In the genomic region with DNA sequence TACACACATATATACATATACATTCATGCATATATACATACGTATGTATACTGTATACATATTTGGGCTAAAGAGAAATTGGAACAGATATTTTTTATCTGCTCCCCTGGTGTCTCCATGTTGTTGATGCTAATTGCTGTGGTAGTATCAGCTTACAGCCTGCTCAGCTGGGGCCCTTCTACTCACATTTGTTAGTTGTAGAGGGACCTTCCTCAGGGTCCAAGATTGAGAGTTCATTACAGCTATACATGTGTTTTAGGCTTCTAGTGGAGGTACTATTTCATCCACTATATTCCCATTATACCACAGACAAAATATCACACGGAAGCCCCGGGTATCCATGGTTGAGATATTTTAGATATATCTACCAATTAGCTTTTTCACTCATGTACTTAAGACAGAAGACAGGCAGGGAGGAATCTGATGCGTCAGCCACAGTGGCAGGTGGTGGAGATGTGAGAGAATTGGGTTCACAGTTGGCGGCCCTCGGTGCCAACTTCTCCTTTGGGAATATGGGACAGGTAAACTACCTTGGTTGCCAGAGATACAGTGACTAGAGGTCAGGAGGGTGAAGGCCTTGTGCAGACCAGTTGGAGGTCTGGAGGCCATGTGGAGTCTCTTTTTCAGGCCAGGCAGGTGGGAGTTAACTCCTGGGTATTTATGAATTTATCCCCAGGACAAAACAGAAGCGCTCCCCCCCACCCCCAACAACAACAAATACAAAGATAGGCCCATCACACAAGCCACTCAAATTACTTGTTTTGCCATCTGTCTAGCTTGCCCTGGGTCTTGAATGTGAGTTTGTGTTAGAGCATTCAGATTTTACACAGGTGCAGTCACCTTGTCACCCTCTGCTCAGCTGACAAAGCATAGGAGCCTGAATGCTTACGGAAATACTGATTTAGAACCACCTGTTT, we compare ENCODE assay signal across 33 mouse cellular contexts. TPM values are rescaled to one million over a fixed set of nuclear protein-coding genes. Genes with fewer than 3 reads are reported as not detected.
DNase-seq lines count a peak whose midpoint lies in the region; ATAC-seq and TF ChIP-seq lines count a peak whose summit lies in the region.
"Had no signal": no experiment of that assay in that cellular context is flagged by ENCODE, and none has a peak within 500 bp of the region (broad histone marks: within the 10 kb centered on the region; RNA-seq: fewer than 3 reads in every experiment).

No protein-coding gene starts in this region.

- H3K4me1 ChIP-seq in embryonic facial prominence, embryonic 14.5 days (ENCODE audit: control insufficient read depth, insufficient read depth, low read length) = peaks cover 4% of the 10 kb centered on the region; the same call in 1 of the 2 replicates
- peaks cover 48% of the 10 kb centered on the region for H3K4me1 ChIP-seq in embryonic facial prominence, embryonic 10.5 days
- peaks cover 2% of the 10 kb centered on the region; the same call in 1 of the 2 replicates for H3K4me1 ChIP-seq in testis, adult 2 months (ENCODE audit: control insufficient read depth, insufficient read depth, low read length)
- H3K4me1 ChIP-seq in kidney, embryonic 14.5 days (ENCODE audit: control insufficient read depth, insufficient read depth, low read length) = peaks cover 9% of the 10 kb centered on the region
- H3K4me1 ChIP-seq: neural tube, embryonic 15.5 days had no signal

- no peaks in the 10 kb centered on the region for H3K9me3 ChIP-seq in embryonic facial prominence, embryonic 14.5 days (ENCODE audit: control insufficient read depth, low read length)
- no peaks in the 10 kb centered on the region for H3K9me3 ChIP-seq in embryonic facial prominence, embryonic 10.5 days
- no peaks in the 10 kb centered on the region for H3K9me3 ChIP-seq in kidney, embryonic 14.5 days (ENCODE audit: control insufficient read depth, low read length)
- H3K9me3 ChIP-seq: embryonic facial prominence, embryonic 13.5 days; hindbrain, embryonic 13.5 days; kidney, embryonic 15.5 days; limb, embryonic 13.5 days; liver, embryonic 13.5 days; megakaryocyte, embryonic 14.5 days; midbrain, embryonic 13.5 days; neural tube, embryonic 15.5 days had no signal

- no peak overlapping the region for H3K9ac ChIP-seq in embryonic facial prominence, embryonic 14.5 days (ENCODE audit: low read depth, low read length)
- H3K9ac ChIP-seq in kidney, embryonic 14.5 days (ENCODE audit: low read depth, low read length) = no peak overlapping the region
- H3K9ac ChIP-seq: embryonic facial prominence, embryonic 13.5 days; hindbrain, embryonic 13.5 days; kidney, embryonic 15.5 days; limb, embryonic 13.5 days; liver, embryonic 13.5 days; midbrain, embryonic 13.5 days; neural tube, embryonic 15.5 days had no signal

- H3K27ac ChIP-seq in embryonic facial prominence, embryonic 14.5 days (replicated peaks; ENCODE audit: low read depth, low read length) = no peak overlapping the region
- H3K27ac ChIP-seq in embryonic facial prominence, embryonic 10.5 days (replicated peaks) = no peak overlapping the region
- H3K27ac ChIP-seq in testis, adult 2 months (ENCODE audit: control insufficient read depth, insufficient read depth, low read depth, low read length) = no peak overlapping the region
- no peak overlapping the region for H3K27ac ChIP-seq in kidney, embryonic 14.5 days (ENCODE audit: low read depth, low read length)
- H3K27ac ChIP-seq: embryonic facial prominence, embryonic 13.5 days; gastrocnemius, adult 2 months; hindbrain, embryonic 13.5 days; kidney, embryonic 15.5 days; limb, embryonic 13.5 days; liver, embryonic 13.5 days; midbrain, embryonic 13.5 days; neural tube, embryonic 15.5 days had no signal

- H3K4me3 ChIP-seq in embryonic facial prominence, embryonic 14.5 days (ENCODE audit: low read depth, low read length) = no peak overlapping the region
- H3K4me3 ChIP-seq in embryonic facial prominence, embryonic 10.5 days = no peak overlapping the region
- peak overlapping the region; percentile 51 for H3K4me3 ChIP-seq in testis, adult 2 months (ENCODE audit: control insufficient read depth, low read depth, low read length)
- H3K4me3 ChIP-seq in kidney, embryonic 14.5 days (ENCODE audit: low read length) = no peak overlapping the region
- H3K4me3 ChIP-seq: embryonic facial prominence, embryonic 13.5 days; erythroblast, embryonic 14.5 days; gastrocnemius, adult 2 months; hindbrain, embryonic 13.5 days; kidney, embryonic 15.5 days; limb, embryonic 13.5 days; liver, embryonic 13.5 days; megakaryocyte, embryonic 14.5 days; midbrain, embryonic 13.5 days; neural tube, embryonic 15.5 days had no signal

- no peak for TF ChIP-seq CTCF in testis, adult 2 months (IDR thresholded peaks at IDR 0.05; ENCODE audit: control insufficient read depth, insufficient read depth, insufficient replicate concordance, low read depth, low read length)

- no peak overlapping the region for H3K4me2 ChIP-seq in embryonic facial prominence, embryonic 14.5 days (ENCODE audit: low read depth, low read length)
- H3K4me2 ChIP-seq in kidney, embryonic 14.5 days (replicated peaks; ENCODE audit: low read depth, low read length) = no peak overlapping the region
- H3K4me2 ChIP-seq: embryonic facial prominence, embryonic 13.5 days; heart, embryonic 11.5 days; hindbrain, embryonic 13.5 days; kidney, embryonic 15.5 days; limb, embryonic 13.5 days; liver, embryonic 13.5 days; midbrain, embryonic 13.5 days; neural tube, embryonic 15.5 days had no signal

- 83% methylated on average over 8 of the region's 8 CpGs for WGBS in embryonic facial prominence, embryonic 14.5 days
- 82% methylated on average over 8 of the region's 8 CpGs for WGBS in embryonic facial prominence, embryonic 10.5 days
- WGBS in kidney, embryonic 14.5 days = 87% methylated on average over 8 of the region's 8 CpGs

- DNase-seq in embryonic facial prominence, embryonic 14.5 days (ENCODE audit: low spot score) = no peak
- DNase-seq in embryonic facial prominence, embryonic 10.5 days (ENCODE audit: low spot score) = no peak
- DNase-seq in testis, postnatal 14 days (ENCODE audit: low spot score) = no peak
- peak; percentile 84 for DNase-seq in cerebellum, adult 9-11 months
- no peak for DNase-seq in adipocyte (ENCODE audit: low spot score)
- DNase-seq in B cell, adult 2 months = no peak
- DNase-seq: adrenal gland, postnatal 36 days; embryo, embryonic 11 days; gastrocnemius, adult 2 months; gastrocnemius, postnatal 36 days; heart, postnatal 36 days; kidney, adult 11 months; kidney, postnatal 36 days; liver, embryonic 13.5 days; lung, adult 18-20 months; lung, postnatal 4 days; retina, postnatal 1 day; right cerebral cortex, postnatal 14 days; thymus, postnatal 14 days had no signal

- TF ChIP-seq POLR2A in testis, adult 2 months (IDR thresholded peaks at IDR 0.05; ENCODE audit: control insufficient read depth, low read depth, low read length) = no peak

- no peaks in the 10 kb centered on the region for H3K36me3 ChIP-seq in embryonic facial prominence, embryonic 14.5 days (ENCODE audit: control insufficient read depth, insufficient read depth, low read length)
- no peaks in the 10 kb centered on the region; the same call in 1 of the 2 replicates for H3K36me3 ChIP-seq in embryonic facial prominence, embryonic 10.5 days (replicated peaks)
- no peaks in the 10 kb centered on the region for H3K36me3 ChIP-seq in testis, adult 2 months (ENCODE audit: control insufficient read depth, insufficient read depth, low read length)
- H3K36me3 ChIP-seq in kidney, embryonic 14.5 days (ENCODE audit: control insufficient read depth, insufficient read depth, low read length) = no peaks in the 10 kb centered on the region
- H3K36me3 ChIP-seq: embryonic facial prominence, embryonic 13.5 days; hindbrain, embryonic 13.5 days; kidney, embryonic 15.5 days; limb, embryonic 13.5 days; liver, embryonic 13.5 days; midbrain, embryonic 13.5 days; neural tube, embryonic 15.5 days had no signal

- peak; percentile 82; the same call in 1 of the 2 replicates for ATAC-seq in embryonic facial prominence, embryonic 14.5 days (ENCODE audit: low read depth)
- ATAC-seq in kidney, embryonic 14.5 days (ENCODE audit: low FRiP score, low TSS enrichment) = no peak
- ATAC-seq: forebrain, embryonic 16.5 days; lung, postnatal 0 days; midbrain, embryonic 13.5 days; Patski had no signal

- no peaks in the 10 kb centered on the region for H3K27me3 ChIP-seq in embryonic facial prominence, embryonic 14.5 days (replicated peaks; ENCODE audit: control insufficient read depth, insufficient read depth, low read length)
- H3K27me3 ChIP-seq in embryonic facial prominence, embryonic 10.5 days (replicated peaks; ENCODE audit: low read depth, poor library complexity, severe bottlenecking) = no peaks in the 10 kb centered on the region
- no peaks in the 10 kb centered on the region for H3K27me3 ChIP-seq in testis, adult 2 months (ENCODE audit: control insufficient read depth, insufficient read depth, low read length)
- H3K27me3 ChIP-seq in kidney, embryonic 14.5 days (ENCODE audit: control insufficient read depth, insufficient read depth, low read length) = no peaks in the 10 kb centered on the region
- H3K27me3 ChIP-seq: embryonic facial prominence, embryonic 13.5 days; hindbrain, embryonic 13.5 days; kidney, embryonic 15.5 days; limb, embryonic 13.5 days; liver, embryonic 13.5 days; megakaryocyte, embryonic 14.5 days; midbrain, embryonic 13.5 days; neural tube, embryonic 15.5 days; Patski had no signal

RNA-seq across cellular contexts. Expression of a gene that starts 57.7 kb away (rescaled TPM):
- polyA plus RNA-seq in embryonic facial prominence, embryonic 14.5 days (2014; fragmentation: Nextera tagmentation; extraction: Ambion mirVana) = 11.6 and 13.7 TPM in 2 replicates
- polyA plus RNA-seq in embryonic facial prominence, embryonic 10.5 days (2016; fragmentation: Nextera tagmentation; extraction: Ambion mirVana) = 13.6 and 16.0 TPM in 2 replicates
- polyA plus RNA-seq in testis, adult 2 months (2012; rRNA removed) = 4.1 and 4.2 TPM in 2 replicates
- 5.2 and 12.1 TPM in 2 replicates for polyA plus RNA-seq in kidney, embryonic 14.5 days (2014; fragmentation: Nextera tagmentation; extraction: Ambion mirVana)
